Mouse (Mus musculus) MEL (cell line): Measurements from ENCODE around the gene Olfr1163. TPM values are rescaled to one million over a fixed set of nuclear protein-coding genes. Genes with fewer than 3 reads are reported as not detected.

Experiments
- DNase-seq: peaks from one replicate; pipeline ENCODE4 v3.0.0; 2011; ENCODE audit warnings: low read depth, low spot score
- H3K27ac ChIP-seq: 2 replicates; pipeline ENCODE4 v1.5.1; 2012; ENCODE audit warnings: low read depth, mild to moderate bottlenecking, control low read depth, low read length, moderate library complexity; ENCODE audit not compliant: control insufficient read depth
- H3K27me3 ChIP-seq, 2 experiments: fragments of 150-350 bp in 1 of 2; sonication (generic) in 1 of 2; 2 replicates each; pipeline ENCODE4 v1.6.1; 2012; ENCODE audit warnings: low read length in 2 of 2, mild to moderate bottlenecking in 2 of 2, improper control_type of control experiment in 1 of 2, moderate library complexity in 1 of 2; ENCODE audit not compliant: insufficient read depth in 2 of 2, control insufficient read depth in 1 of 2
- H3K36me3 ChIP-seq, 2 experiments: 2 replicates each; pipeline ENCODE4 v1.6.1; 2012 to 2014; ENCODE audit warnings: low read length in 2 of 2, improper control_type of control experiment in 1 of 2, inconsistent platforms in 1 of 2, mild to moderate bottlenecking in 1 of 2; ENCODE audit not compliant: insufficient read depth in 2 of 2, control insufficient read depth in 1 of 2
- H3K4me1 ChIP-seq, 2 experiments: fragments of 150-350 bp in 1 of 2; sonication (generic) in 1 of 2; 2 replicates each; pipeline ENCODE4 v1.6.1; 2012; ENCODE audit warnings: low read length in 2 of 2, improper control_type of control experiment in 1 of 2, mild to moderate bottlenecking in 1 of 2; ENCODE audit not compliant: insufficient read depth in 2 of 2, control insufficient read depth in 1 of 2
- H3K4me3 ChIP-seq, 2 experiments: fragments of 150-350 bp in 1 of 2; sonication (generic) in 1 of 2; 2 replicates each; pipeline ENCODE4 v1.5.1; 2012; ENCODE audit warnings: low read depth in 2 of 2, low read length in 2 of 2, mild to moderate bottlenecking in 2 of 2, moderate library complexity in 2 of 2, control low read depth in 1 of 2, improper control_type of control experiment in 1 of 2; ENCODE audit not compliant: control insufficient read depth in 1 of 2, insufficient read depth in 1 of 2
- H3K79me2 ChIP-seq: 2 replicates; pipeline ENCODE4 v1.6.1; 2012; ENCODE audit warnings: mild to moderate bottlenecking, low read length, moderate library complexity; ENCODE audit not compliant: control insufficient read depth, poor library complexity, insufficient read depth
- H3K9ac ChIP-seq: 2 replicates; pipeline ENCODE4 v1.6.1; 2012; ENCODE audit warnings: low read depth, mild to moderate bottlenecking, control low read depth, low read length, moderate library complexity; ENCODE audit not compliant: control insufficient read depth, poor library complexity, severe bottlenecking
- H3K9me3 ChIP-seq: fragments of 150-350 bp; sonication (generic); replicated peaks from 2 replicates; pipeline ENCODE4 v1.6.1; 2012; ENCODE audit warnings: mild to moderate bottlenecking, low read length, improper control_type of control experiment, moderate library complexity; ENCODE audit not compliant: insufficient read depth
- CHD1 ChIP-seq: IDR thresholded peaks from 2 replicates; pipeline ENCODE4 v1.6.1; 2012; ENCODE audit warnings: low read depth, mild to moderate bottlenecking, inconsistent platforms, low read length, improper control_type of control experiment
- CHD2 ChIP-seq: IDR thresholded peaks from 2 replicates; pipeline ENCODE4 v1.6.1; 2011; ENCODE audit warnings: low read length, improper control_type of control experiment
- CTCF ChIP-seq, 3 experiments: IDR thresholded peaks in 2 of 3; conservative IDR thresholded peaks in 1 of 3; 2 replicates each; pipeline ENCODE4 v1.5.1; 2011 to 2012; ENCODE audit warnings: low read length in 3 of 3, low read depth in 2 of 3, mild to moderate bottlenecking in 2 of 3, improper control_type of control experiment in 1 of 3, inconsistent platforms in 1 of 3, mixed read lengths in 1 of 3, moderate library complexity in 1 of 3; ENCODE audit not compliant: control insufficient read depth in 1 of 3, insufficient read depth in 1 of 3, poor library complexity in 1 of 3, severe bottlenecking in 1 of 3
- E2F4 ChIP-seq: IDR thresholded peaks from 2 replicates; pipeline ENCODE4 v1.6.1; 2011; ENCODE audit warnings: low read depth, low read length, improper control_type of control experiment, borderline replicate concordance
- ELF1 ChIP-seq: IDR thresholded peaks from 2 replicates; pipeline ENCODE4 v1.6.1; 2014; ENCODE audit warnings: low read depth, mild to moderate bottlenecking, inconsistent platforms, low read length, improper control_type of control experiment, moderate library complexity
- EP300 ChIP-seq, 2 experiments: IDR thresholded peaks; 2 replicates each; pipeline ENCODE4 v1.6.1; 2011; ENCODE audit warnings: improper control_type of control experiment in 2 of 2, low read length in 2 of 2, low read depth in 1 of 2, mild to moderate bottlenecking in 1 of 2
- ETS1 ChIP-seq: IDR thresholded peaks from 2 replicates; pipeline ENCODE4 v1.6.1; 2012; ENCODE audit warnings: low read depth, mild to moderate bottlenecking, inconsistent platforms, low read length, improper control_type of control experiment, moderate library complexity
- HCFC1 ChIP-seq: IDR thresholded peaks from 2 replicates; pipeline ENCODE4 v1.6.1; 2012; ENCODE audit warnings: low read depth, mild to moderate bottlenecking, inconsistent platforms, low read length, improper control_type of control experiment, moderate library complexity
- JUND ChIP-seq: IDR thresholded peaks from 2 replicates; pipeline ENCODE4 v1.6.1; 2011; ENCODE audit warnings: low read depth, mild to moderate bottlenecking, improper control_type of control experiment, low read length
- KAT2A ChIP-seq: conservative IDR thresholded peaks from 2 replicates; pipeline ENCODE4 v1.6.1; 2012; ENCODE audit warnings: low read depth, low read length, improper control_type of control experiment, inconsistent platforms
- MAX ChIP-seq: IDR thresholded peaks from 2 replicates; pipeline ENCODE4 v1.6.1; 2011; ENCODE audit warnings: low read length, improper control_type of control experiment
- MYC ChIP-seq: IDR thresholded peaks from 2 replicates; pipeline ENCODE4 v1.6.1; 2011; ENCODE audit warnings: low read depth, mild to moderate bottlenecking, low read length, improper control_type of control experiment, moderate library complexity
- NELFE ChIP-seq: IDR thresholded peaks from 2 replicates; pipeline ENCODE4 v1.6.1; 2011; ENCODE audit warnings: low read depth, low read length, improper control_type of control experiment
- POLR2A ChIP-seq, 2 experiments: IDR thresholded peaks; 2 replicates each; pipeline ENCODE4 v1.6.1; 2011 to 2012; ENCODE audit warnings: low read length in 2 of 2, mild to moderate bottlenecking in 2 of 2, control low read depth in 1 of 2, improper control_type of control experiment in 1 of 2, low read depth in 1 of 2, moderate library complexity in 1 of 2; ENCODE audit not compliant: control insufficient read depth in 1 of 2, insufficient read depth in 1 of 2, poor library complexity in 1 of 2
- POLR2AphosphoS2 ChIP-seq: IDR thresholded peaks from 2 replicates; pipeline ENCODE4 v1.6.1; 2011; ENCODE audit warnings: low read length, improper control_type of control experiment
- POLR2AphosphoS5 ChIP-seq: IDR thresholded peaks from 2 replicates; pipeline ENCODE4 v1.6.1; 2012; ENCODE audit warnings: low read depth, borderline replicate concordance, mild to moderate bottlenecking, inconsistent platforms, low read length, moderate library complexity, mixed read lengths
- RCOR1 ChIP-seq: IDR thresholded peaks from 2 replicates; pipeline ENCODE4 v1.6.1; 2012; ENCODE audit warnings: low read depth, mild to moderate bottlenecking, inconsistent platforms, low read length, improper control_type of control experiment
- SIN3A ChIP-seq: IDR thresholded peaks from 2 replicates; pipeline ENCODE4 v1.6.1; 2012; ENCODE audit warnings: low read length, improper control_type of control experiment, inconsistent platforms
- TAL1 ChIP-seq: IDR thresholded peaks from 2 replicates; pipeline ENCODE4 v1.6.1; 2012; ENCODE audit warnings: mild to moderate bottlenecking, inconsistent platforms, low read length, moderate library complexity, mixed read lengths
- TBP ChIP-seq: IDR thresholded peaks from 2 replicates; pipeline ENCODE4 v1.8.0; 2011; ENCODE audit warnings: low read depth, low read length, improper control_type of control experiment
- UBTF ChIP-seq: IDR thresholded peaks from 2 replicates; pipeline ENCODE4 v1.6.1; 2012; ENCODE audit warnings: low read depth, mild to moderate bottlenecking, inconsistent platforms, low read length, improper control_type of control experiment, moderate library complexity, borderline replicate concordance; ENCODE audit not compliant: insufficient read depth
- USF1 ChIP-seq: IDR thresholded peaks from 2 replicates; pipeline ENCODE4 v1.6.1; 2014; ENCODE audit warnings: low read depth, mild to moderate bottlenecking, inconsistent platforms, low read length, improper control_type of control experiment, moderate library complexity
- USF2 ChIP-seq, 2 experiments: IDR thresholded peaks; 2 replicates each; pipeline ENCODE4 v1.6.1; 2011 to 2012; ENCODE audit warnings: improper control_type of control experiment in 2 of 2, low read length in 2 of 2, borderline replicate concordance in 1 of 2, inconsistent platforms in 1 of 2, low read depth in 1 of 2, mild to moderate bottlenecking in 1 of 2; ENCODE audit not compliant: insufficient read depth in 1 of 2
- ZC3H11A ChIP-seq: IDR thresholded peaks from 2 replicates; pipeline ENCODE4 v1.6.1; 2012; ENCODE audit warnings: low read depth, mild to moderate bottlenecking, inconsistent platforms, low read length, improper control_type of control experiment
- ZMIZ1 ChIP-seq: IDR thresholded peaks from 2 replicates; pipeline ENCODE4 v1.6.1; 2012; ENCODE audit warnings: low read depth, mild to moderate bottlenecking, inconsistent platforms, low read length, improper control_type of control experiment, moderate library complexity
- ZNF384 ChIP-seq: IDR thresholded peaks from 2 replicates; pipeline ENCODE4 v1.6.1; 2012; ENCODE audit warnings: low read depth, mild to moderate bottlenecking, inconsistent platforms, low read length, improper control_type of control experiment
- polyA plus RNA-seq, 2 experiments: library from polyadenylated mRNA; stranded (reverse) in 1 of 2; unstranded in 1 of 2; fragments of >175 nt in 1 of 2; fragments of >200 nt in 1 of 2; gene quantifications; 2 replicates each; pipeline versions ENCODE4 v1.2.1 to v1.2.4; 2012; ENCODE audit warnings: low replicate concordance in 2 of 2, low read depth in 1 of 2; ENCODE audit not compliant: insufficient read length in 2 of 2, insufficient read depth in 1 of 2, missing spikeins in 1 of 2
- total RNA-seq: library from RNA; depleted of rRNA; stranded (reverse); fragments of 300-350 nt; gene quantifications from 2 replicates; pipeline ENCODE4 v1.2.3, GENCODE M21; 2012

Gene Olfr1163
- total and polyA plus RNA-seq, 3 experiments = not detected

DNA sequence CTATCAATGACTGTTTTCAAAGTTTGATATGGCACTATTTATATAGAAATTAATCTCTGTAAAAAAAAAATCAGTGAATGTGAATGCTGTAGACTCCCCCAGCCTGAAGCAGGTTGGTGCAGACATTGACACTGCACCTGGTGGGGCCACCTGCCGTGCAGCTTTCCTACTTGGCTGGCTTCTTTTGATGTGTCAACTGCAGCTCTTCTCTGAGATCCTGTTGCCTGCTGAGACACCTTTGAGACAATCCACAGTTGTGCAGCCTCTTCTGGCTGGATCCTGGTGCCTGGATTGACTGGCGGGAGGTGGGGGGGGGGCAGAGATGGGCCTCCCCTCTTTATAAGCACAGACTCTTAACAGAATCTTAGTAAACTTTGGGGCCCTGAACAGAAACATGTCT, 8.0 kb downstream of the Olfr1163 start:
- no peak for DNase-seq
- TF ChIP-seq UBTF (no peak), POLR2AphosphoS2 (no peak), NELFE (no peak), TAL1 (no peak), ZNF384 (no peak), MAX (no peak), E2F4 (no peak), CTCF (IDR thresholded peaks at IDR 0.05 in 2 of 3, conservative IDR thresholded peaks at IDR 0.05 in 1 of 3; ENCODE audit: control insufficient read depth in 1 of 3, insufficient read depth in 1 of 3, low read depth in 2 of 3, low read length in 3 of 3, poor library complexity in 1 of 3, severe bottlenecking in 1 of 3) (no peak), POLR2A (IDR thresholded peaks at IDR 0.05; ENCODE audit: control insufficient read depth in 1 of 2, insufficient read depth in 1 of 2, low read depth in 1 of 2, low read length in 2 of 2, poor library complexity in 1 of 2) (no peak), HCFC1 (no peak)
- TF ChIP-seq, all 39 proteins: peak for 0

DNA sequence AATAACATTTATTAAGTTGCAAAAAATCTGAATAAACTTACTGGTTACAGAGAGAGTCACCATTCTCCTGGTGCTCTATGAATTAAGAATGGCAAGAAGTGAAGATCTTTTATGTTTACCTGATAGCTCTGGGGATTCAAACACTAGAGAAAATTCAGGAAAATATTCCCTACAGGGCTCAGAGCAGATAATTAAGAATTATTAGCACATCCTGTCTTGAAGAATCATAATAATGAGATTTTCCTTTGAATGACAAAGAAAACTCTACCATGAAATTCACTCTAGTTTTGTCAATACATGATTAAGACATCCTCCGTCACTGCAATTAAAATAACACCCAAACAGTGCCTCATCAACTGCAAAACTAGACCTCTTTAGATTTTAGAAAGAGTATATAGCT, 20.6 kb downstream of the Olfr1163 start, which contains the start of gene Olfr1162:
TSS of gene Olfr1162 (minus strand) at position 101 of the 400 bp plus-strand sequence.
- H3K9me3 ChIP-seq = no peaks in the 10 kb centered on the region
- no peaks in the 10 kb centered on the region for H3K79me2 ChIP-seq
- no peak within 1 kb of the TSS for H3K9ac ChIP-seq
- no peaks in the 10 kb centered on the region for H3K27me3 ChIP-seq
- TF ChIP-seq CHD1 (no peak), ETS1 (no peak), RCOR1 (no peak), ZMIZ1 (no peak), EP300 (IDR thresholded peaks at IDR 0.05; ENCODE audit: low read depth in 1 of 2, low read length in 2 of 2) (no peak), CTCF (IDR thresholded peaks at IDR 0.05 in 2 of 3, conservative IDR thresholded peaks at IDR 0.05 in 1 of 3; ENCODE audit: control insufficient read depth in 1 of 3, insufficient read depth in 1 of 3, low read depth in 2 of 3, low read length in 3 of 3, poor library complexity in 1 of 3, severe bottlenecking in 1 of 3) (no peak), USF2 (IDR thresholded peaks at IDR 0.05; ENCODE audit: borderline replicate concordance in 1 of 2, insufficient read depth in 1 of 2, low read depth in 1 of 2, low read length in 2 of 2) (no peak), KAT2A (no peak), POLR2A (IDR thresholded peaks at IDR 0.05; ENCODE audit: control insufficient read depth in 1 of 2, insufficient read depth in 1 of 2, low read depth in 1 of 2, low read length in 2 of 2, poor library complexity in 1 of 2) (no peak), ELF1 (no peak), MYC (no peak), UBTF (no peak), POLR2AphosphoS5 (no peak), TBP (no peak), CHD2 (no peak), ZC3H11A (no peak), JUND (no peak), HCFC1 (no peak), SIN3A (no peak), USF1 (no peak)
- H3K27ac ChIP-seq = no peak within 1 kb of the TSS
- no peaks in the 10 kb centered on the region for H3K4me1 ChIP-seq
- no peak within 1 kb of the TSS for H3K4me3 ChIP-seq
- DNase-seq = no peak
- H3K36me3 ChIP-seq = no peaks in the 10 kb centered on the region

More for the DNA sequence above, 8.0 kb downstream of the Olfr1163 start:
- no peaks in the 10 kb centered on the region for H3K9me3 ChIP-seq
- no peaks in the 10 kb centered on the region for H3K79me2 ChIP-seq
- no peaks in the 10 kb centered on the region for H3K4me1 ChIP-seq
- no peak overlapping the region for H3K27ac ChIP-seq
- H3K4me3 ChIP-seq = no peak overlapping the region
- no peaks in the 10 kb centered on the region for H3K27me3 ChIP-seq
- H3K36me3 ChIP-seq = no peaks in the 10 kb centered on the region
- H3K9ac ChIP-seq = no peak overlapping the region
